Mouse (Mus musculus) urinary bladder, adult 2 months (tissue): Measurements from ENCODE around the gene Nanos2. TPM values are rescaled to one million over a fixed set of nuclear protein-coding genes. Genes with fewer than 3 reads are reported as not detected.
A peak's percentile ranks its signal among the peaks of the same experiment; 100 is the strongest.

Source experiments
- DNase-seq: peaks from one replicate; pipeline ENCODE4 v3.0.0; 2022; ENCODE audit warnings: low spot score
- polyA plus RNA-seq: library from polyadenylated mRNA; depleted of rRNA; stranded (reverse); fragments of >200 nt; gene quantifications from 2 replicates; pipeline ENCODE4 v1.2.3, GENCODE M21; 2012; rRNA removed

The Nanos2 gene
- 0.04 TPM in 1 of 2 replicates, not detected in the other for polyA plus RNA-seq

GRCm38 (mm10) chr7:18987100-18987499 lies at the start of gene Nanos2:
Gene Nanos2, plus strand, starts transcription at chr7:18987400.
- DNase-seq: no peak

- no peak for DNase-seq
Measured at GRCm38 (mm10) chr7:18942376-18942775, 44.8 kb upstream of the Nanos2 start.

GRCm38 (mm10) chr7:18942815-18943214 lies 44.4 kb upstream of the Nanos2 start:
- no peak for DNase-seq

GRCm38 (mm10) chr7:18948151-18948550 lies 39.0 kb upstream of the Nanos2 start:
- DNase-seq: no peak

- DNase-seq: no peak
Measured at GRCm38 (mm10) chr7:18949781-18950522, 37.2 kb upstream of the Nanos2 start.

- DNase-seq: no peak
Measured at GRCm38 (mm10) chr7:18950523-18951315, 36.5 kb upstream of the Nanos2 start.

GRCm38 (mm10) chr7:18951397-18951796 lies 35.8 kb upstream of the Nanos2 start:
- no peak for DNase-seq

- DNase-seq: peak; percentile 52
Measured at GRCm38 (mm10) chr7:18957569-18958383, 29.4 kb upstream of the Nanos2 start.

GRCm38 (mm10) chr7:18958384-18958766 lies 28.8 kb upstream of the Nanos2 start:
- DNase-seq: no peak

GRCm38 (mm10) chr7:18959446-18959845 lies 27.8 kb upstream of the Nanos2 start:
- no peak for DNase-seq

GRCm38 (mm10) chr7:18962171-18962792 lies 24.9 kb upstream of the Nanos2 start:
- no peak for DNase-seq

- DNase-seq: no peak
Measured at GRCm38 (mm10) chr7:18962795-18963194, 24.4 kb upstream of the Nanos2 start.

GRCm38 (mm10) chr7:18963294-18963843 lies 23.8 kb upstream of the Nanos2 start:
- DNase-seq: no peak

GRCm38 (mm10) chr7:18965312-18965711 lies 21.9 kb upstream of the Nanos2 start:
- no peak for DNase-seq

- no peak for DNase-seq
Measured at GRCm38 (mm10) chr7:18967603-18968002, 19.6 kb upstream of the Nanos2 start.

- DNase-seq: no peak
Measured at GRCm38 (mm10) chr7:18970956-18971355, 16.2 kb upstream of the Nanos2 start.

GRCm38 (mm10) chr7:18978381-18978780 lies 8.8 kb upstream of the Nanos2 start:
- no peak for DNase-seq

GRCm38 (mm10) chr7:18986503-18986902 lies 697 bp upstream of the Nanos2 start:
- DNase-seq: no peak

GRCm38 (mm10) chr7:18987747-18988146 lies 547 bp downstream of the Nanos2 start:
- DNase-seq: no peak

GRCm38 (mm10) chr7:18988780-18989179 lies 1.6 kb downstream of the Nanos2 start:
- DNase-seq: no peak

GRCm38 (mm10) chr7:18989995-18990394 lies 2.8 kb downstream of the Nanos2 start:
- DNase-seq: no peak
